ENCODE assay signal across 11 mouse cellular contexts in genomic region chr16:4414881-4415585, GRCm38 (mm10). TPM values are rescaled to one million over a fixed set of nuclear protein-coding genes. Genes with fewer than 3 reads are reported as not detected.
DNase-seq lines count a peak whose midpoint lies in the region; ATAC-seq and TF ChIP-seq lines count a peak whose summit lies in the region.
"Had no signal": no experiment of that assay in that cellular context is flagged by ENCODE, and none has a peak within 500 bp of the region (broad histone marks: within the 10 kb centered on the region; RNA-seq: fewer than 3 reads in every experiment).

No protein-coding gene starts in this region.

- 0 out of 2 replicates have a peak overlapping the region, but pooled peaks have one; percentile 14 for H3K4me2 ChIP-seq in lung, postnatal 0 days (replicated peaks; ENCODE audit: low read depth, low read length)
- peak overlapping the region; percentile 43 for H3K4me2 ChIP-seq in liver, embryonic 15.5 days
- H3K4me2 ChIP-seq: embryonic facial prominence, embryonic 12.5 days had no signal

- no peak for ATAC-seq in lung, postnatal 0 days
- peak; percentile 45; the same call in 1 of the 2 replicates for ATAC-seq in liver, embryonic 15.5 days (ENCODE audit: insufficient read depth)

- H3K9me3 ChIP-seq in lung, postnatal 0 days (ENCODE audit: low read length) = no peaks in the 10 kb centered on the region
- H3K9me3 ChIP-seq in liver, embryonic 15.5 days (replicated peaks) = no peaks in the 10 kb centered on the region
- H3K9me3 ChIP-seq: embryonic facial prominence, embryonic 12.5 days had no signal

- TF ChIP-seq CTCF in cerebellum, adult 2 months (IDR thresholded peaks at IDR 0.05; ENCODE audit: borderline replicate concordance, insufficient read depth, low read depth, low read length) = no peak
- TF ChIP-seq CTCF in lung, postnatal 0 days (IDR thresholded peaks at IDR 0.05) = no peak
- no peak for TF ChIP-seq CTCF in lung, adult 2 months (IDR thresholded peaks at IDR 0.05; ENCODE audit: insufficient read depth, low read length)
- no peak for TF ChIP-seq CTCF in olfactory bulb, adult 2 months (IDR thresholded peaks at IDR 0.05; ENCODE audit: insufficient read depth, low read depth, low read length)

- H3K4me1 ChIP-seq in cerebellum, adult 2 months (ENCODE audit: control insufficient read depth, insufficient read depth, low read length) = peaks cover 43% of the 10 kb centered on the region
- peaks cover 20% of the 10 kb centered on the region; the same call in 1 of the 2 replicates for H3K4me1 ChIP-seq in lung, postnatal 0 days (ENCODE audit: insufficient read depth, low read depth, low read length)
- H3K4me1 ChIP-seq in lung, adult 2 months (ENCODE audit: control insufficient read depth, insufficient read depth, low read length) = peaks cover 39% of the 10 kb centered on the region
- peaks cover 62% of the 10 kb centered on the region for H3K4me1 ChIP-seq in liver, embryonic 15.5 days (replicated peaks)
- peaks cover 40% of the 10 kb centered on the region for H3K4me1 ChIP-seq in olfactory bulb, adult 2 months (ENCODE audit: control insufficient read depth, insufficient read depth, low read length)

- H3K36me3 ChIP-seq in lung, postnatal 0 days (ENCODE audit: insufficient read depth, low read length) = no peaks in the 10 kb centered on the region
- H3K36me3 ChIP-seq in liver, embryonic 15.5 days (replicated peaks) = no peaks in the 10 kb centered on the region
- H3K36me3 ChIP-seq: embryonic facial prominence, embryonic 12.5 days had no signal

- peak in 1 of 2 experiments; percentile 44 for DNase-seq in cerebellum, adult 2 months
- no peak for DNase-seq in cerebellum, adult 11 months
- DNase-seq in lung, postnatal 0 days (ENCODE audit: low spot score) = no peak
- DNase-seq in lung, adult 2 months = no peak
- DNase-seq in adrenal gland, postnatal 25 days = no peak
- no peak for DNase-seq in frontal cortex, postnatal 25 days (ENCODE audit: low spot score in 2 of 2)
- DNase-seq: gastrocnemius, postnatal 25 days; kidney, adult 9 months had no signal

- TF ChIP-seq POLR2A in cerebellum, adult 2 months (IDR thresholded peaks at IDR 0.05; ENCODE audit: borderline replicate concordance, insufficient read depth, low read length) = no peak
- TF ChIP-seq POLR2A in lung, adult 2 months (IDR thresholded peaks at IDR 0.05; ENCODE audit: borderline replicate concordance, extremely low read depth, low read depth, low read length) = no peak
- no peak for TF ChIP-seq POLR2A in olfactory bulb, adult 2 months (IDR thresholded peaks at IDR 0.05; ENCODE audit: insufficient read depth, low read depth, low read length)

- TF ChIP-seq EP300 in lung, postnatal 0 days (IDR thresholded peaks at IDR 0.05) = no peak

- peak overlapping the region; percentile 53 for H3K4me3 ChIP-seq in cerebellum, adult 2 months (replicated peaks; ENCODE audit: insufficient read depth, low read depth, low read length)
- no peak overlapping the region for H3K4me3 ChIP-seq in lung, postnatal 0 days (ENCODE audit: low read depth, low read length)
- no peak overlapping the region for H3K4me3 ChIP-seq in lung, adult 2 months (replicated peaks; ENCODE audit: extremely low read depth, low read depth, low read length)
- no peak overlapping the region for H3K4me3 ChIP-seq in liver, embryonic 15.5 days (replicated peaks)
- peak overlapping the region; percentile 44 for H3K4me3 ChIP-seq in olfactory bulb, adult 2 months (ENCODE audit: insufficient read depth, low read depth, low read length)
- H3K4me3 ChIP-seq: embryonic facial prominence, embryonic 12.5 days had no signal

- H3K27me3 ChIP-seq in cerebellum, adult 2 months (ENCODE audit: control insufficient read depth, insufficient read depth, low read length) = no peaks in the 10 kb centered on the region
- no peaks in the 10 kb centered on the region for H3K27me3 ChIP-seq in lung, postnatal 0 days (replicated peaks; ENCODE audit: insufficient read depth, low read length)
- H3K27me3 ChIP-seq in liver, embryonic 15.5 days = peaks cover 22% of the 10 kb centered on the region

- H3K9ac ChIP-seq in lung, postnatal 0 days (replicated peaks; ENCODE audit: low read depth) = no peak overlapping the region
- no peak overlapping the region for H3K9ac ChIP-seq in liver, embryonic 15.5 days
- H3K9ac ChIP-seq: embryonic facial prominence, embryonic 12.5 days had no signal

- H3K27ac ChIP-seq in cerebellum, adult 2 months (ENCODE audit: insufficient read depth, low read length) = no peak overlapping the region
- no peak overlapping the region for H3K27ac ChIP-seq in lung, postnatal 0 days (ENCODE audit: low read length)
- H3K27ac ChIP-seq in liver, embryonic 15.5 days (replicated peaks) = no peak overlapping the region
- no peak overlapping the region for H3K27ac ChIP-seq in olfactory bulb, adult 2 months (ENCODE audit: insufficient read depth, low read depth, low read length)
- H3K27ac ChIP-seq: embryonic facial prominence, embryonic 12.5 days had no signal

- 38% methylated on average over 8 of the region's 8 CpGs for WGBS in cerebellum, adult 2 months
- WGBS in lung, postnatal 0 days = 73% methylated on average over 8 of the region's 8 CpGs
- 55% methylated on average over 8 of the region's 8 CpGs for WGBS in lung, adult 2 months
- WGBS in liver, embryonic 15.5 days (ENCODE audit: insufficient replicate concordance) = 39% methylated on average over 8 of the region's 8 CpGs
- 61% methylated on average over 8 of the region's 8 CpGs for WGBS in olfactory bulb, adult 2 months

RNA-seq across cellular contexts. Expression of gene Adcy9, which starts 5.3 kb away (rescaled TPM):
- 23.7 and 25.1 TPM in 2 replicates for polyA plus RNA-seq in cerebellum, adult 2 months (2012; rRNA removed)
- 2.9 and 3.1 TPM in 2 replicates for polyA plus RNA-seq in lung, postnatal 0 days (2015; fragmentation: Nextera tagmentation; extraction: Ambion mirVana)
- 19.8 and 20.8 TPM in 2 replicates for polyA plus RNA-seq in lung, adult 2 months (2012; rRNA removed)
- polyA plus RNA-seq in liver, embryonic 15.5 days (2015; fragmentation: Nextera tagmentation; extraction: Ambion mirVana) = 0.41 and 0.67 TPM in 2 replicates
- polyA plus RNA-seq in olfactory bulb, adult 2 months (2012; ENCODE audit: insufficient read depth, insufficient read length, low replicate concordance, missing spikeins) = not detected in 2 replicates
- total RNA-seq in adrenal gland, postnatal 25 days (2021) = 59.2 and 85.6 TPM in 2 replicates

Comparison
In these comparisons a context has a peak if more than half of its experiments do, and no peak if none do; other contexts are left out.
1. H3K4me3 ChIP-seq: peak in cerebellum, adult 2 months (single experiment) and olfactory bulb, adult 2 months (single experiment); none in lung, postnatal 0 days (single experiment), lung, adult 2 months (single experiment) and liver, embryonic 15.5 days (single experiment).